Mouse (Mus musculus): ENCODE results near the gene Ino80e.

Ino80e gene

GRCm38 (mm10) chr7:126809723-126810369 is 52.3 kb downstream of the Ino80e start:
- no peak for DNase-seq

- peak; percentile 93 to 94 for DNase-seq
Measured at GRCm38 (mm10) chr7:126808703-126809455, 53.3 kb downstream of the Ino80e start.

DNA sequence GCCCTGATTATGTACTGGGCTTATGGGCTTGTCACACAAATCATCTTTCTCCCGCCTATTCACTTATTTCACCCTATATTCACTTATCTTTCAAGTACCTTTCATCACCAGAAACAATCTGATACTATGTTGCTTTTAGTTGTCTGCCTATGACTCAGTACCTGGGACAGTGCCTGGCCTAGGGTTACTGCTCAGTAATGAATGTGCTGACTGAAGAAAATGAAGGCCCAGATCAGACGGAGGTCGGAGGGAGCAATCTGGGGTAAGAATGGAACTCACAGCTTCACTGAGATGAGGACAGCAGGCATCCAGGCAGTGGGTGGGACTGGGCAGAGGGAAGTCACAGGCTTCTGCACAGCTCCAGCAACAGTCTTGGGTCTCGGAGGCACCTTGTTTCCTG is 54.8 kb downstream of the Ino80e start:
- DNase-seq = no peak

- DNase-seq = no peak
Measured at GRCm38 (mm10) chr7:126806956-126807355, 55.2 kb downstream of the Ino80e start.

DNA sequence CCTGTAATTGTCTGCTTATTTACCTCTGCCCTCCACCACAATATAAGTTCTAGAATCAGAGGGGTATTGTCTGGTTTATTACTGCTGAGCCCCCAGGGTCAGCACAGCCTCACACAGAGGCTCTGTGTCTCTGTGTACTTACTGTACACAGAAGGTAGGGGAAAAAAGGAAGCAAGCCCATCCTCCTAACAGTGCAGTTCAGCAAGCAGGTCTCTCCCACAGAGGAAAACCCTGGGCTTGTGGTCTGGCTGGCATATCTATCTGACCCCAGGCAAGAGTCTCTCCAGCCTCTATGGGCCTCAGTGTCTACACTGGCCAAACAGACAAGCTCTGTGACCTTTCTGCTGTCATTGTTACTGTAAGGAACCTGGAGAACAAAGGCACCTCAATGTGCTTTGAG is 58.4 kb downstream of the Ino80e start:
- no peak for DNase-seq

DNA sequence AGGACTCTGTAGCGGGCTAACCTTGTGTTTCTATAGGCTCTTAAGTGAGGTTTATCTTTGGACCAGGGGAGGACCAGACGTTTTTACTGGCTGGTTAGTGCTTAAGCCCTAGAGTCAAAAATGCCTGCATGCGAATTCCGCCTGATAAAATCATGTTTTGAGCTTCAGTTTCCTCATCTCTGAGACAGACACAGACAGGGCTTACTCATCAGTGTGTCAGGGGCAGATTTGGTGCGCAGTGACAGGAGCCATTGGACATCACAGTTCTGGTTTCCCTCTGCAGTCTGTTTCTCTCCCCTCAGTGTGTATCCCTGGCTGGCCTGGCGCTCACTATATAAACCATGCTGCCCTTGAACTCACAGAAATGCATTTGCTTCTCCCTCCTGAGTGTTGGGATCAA is 59.0 kb downstream of the Ino80e start:
- DNase-seq = no peak

GRCm38 (mm10) chr7:126802134-126802889 is 59.9 kb downstream of the Ino80e start:
- DNase-seq = no peak

DNA sequence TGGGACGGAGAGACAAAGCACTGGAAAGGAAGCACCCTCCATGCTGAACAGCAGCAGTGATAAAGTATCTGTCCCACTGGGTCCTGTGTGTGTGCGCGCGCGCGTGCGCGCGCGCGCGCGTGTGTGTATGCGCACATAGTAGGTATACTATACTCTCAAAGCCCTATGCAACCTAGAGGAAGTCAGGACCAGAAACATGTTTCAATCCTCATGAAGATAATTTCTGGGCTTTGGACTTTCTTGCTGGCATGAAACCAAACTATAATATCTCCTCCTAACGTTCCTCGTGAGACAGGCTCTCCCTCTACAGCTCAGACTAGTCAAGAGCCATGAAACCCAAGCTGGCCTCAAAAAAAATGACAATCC is 61.1 kb downstream of the Ino80e start:
- no peak for DNase-seq
